Mouse (Mus musculus) liver, embryonic 14 days (tissue): ENCODE data around the gene Mypn. TPM values are rescaled to one million over a fixed set of nuclear protein-coding genes. Genes with fewer than 3 reads are reported as not detected.

Experiments
- polyA plus RNA-seq: library from polyadenylated mRNA; depleted of rRNA; stranded (reverse); fragments of >200 nt; gene quantifications from 2 replicates; pipeline ENCODE4 v1.2.3, GENCODE M21; 2012; rRNA removed

The Mypn gene
- polyA plus RNA-seq, result 0.03 and 0.14 TPM in 2 replicates

GRCm38 (mm10) chr10:63203728-63204127 is at the start of gene Mypn:
Mypn (minus strand) TSS chr10:63203952.

GRCm38 (mm10) chr10:63243493-63244054 is 39.8 kb upstream of the Mypn start, which contains the start of gene Herc4:
Herc4 (plus strand) TSS chr10:63243810.

GRCm38 (mm10) chr10:63099521-63099920 is 104.2 kb downstream of the Mypn start, which contains the start of gene Atoh7:
Atoh7 (plus strand) TSS chr10:63099651.

Other genes starting within 250 kb of the Mypn start
- 1.1 TPM in 2 replicates for gene Rufy2, start 223.7 kb downstream of the Mypn start, polyA plus RNA-seq
- gene Hnrnph3, start 179.7 kb downstream of the Mypn start, polyA plus RNA-seq, result 27.4 TPM in 2 replicates
- gene Pbld2, start 179.6 kb downstream of the Mypn start, polyA plus RNA-seq, result 1.8 and 2.4 TPM in 2 replicates
- 2.9 and 3.8 TPM in 2 replicates for gene Pbld1, start 143.8 kb downstream of the Mypn start, polyA plus RNA-seq
- gene Atoh7, start 104.3 kb downstream of the Mypn start, polyA plus RNA-seq, result not detected in 2 replicates
- gene Herc4, start 39.9 kb upstream of the Mypn start, polyA plus RNA-seq, result 21.7 and 23.5 TPM in 2 replicates
- 8.7 and 9.6 TPM in 2 replicates for gene Sirt1, start 177.8 kb upstream of the Mypn start, polyA plus RNA-seq
- gene Dnajc12, start 178.5 kb upstream of the Mypn start, polyA plus RNA-seq, result 9.1 and 9.6 TPM in 2 replicates
- gene Gm7075, start 217.8 kb upstream of the Mypn start, polyA plus RNA-seq, result 0.09 and 0.12 TPM in 2 replicates
- 0.01 and 0.06 TPM in 2 replicates for gene Ctnna3, start 226.1 kb upstream of the Mypn start, polyA plus RNA-seq